In genomic region chr15:88662111-88662850, GRCm38 (mm10) we compare ENCODE assay signal across 8 mouse cellular contexts.
DNase-seq lines count a peak whose midpoint lies in the region; ATAC-seq and TF ChIP-seq lines count a peak whose summit lies in the region.

No protein-coding gene starts in this region.

- H3K27ac ChIP-seq in MEL (ENCODE audit: control insufficient read depth, low read depth, low read length), result no peak overlapping the region
- no peak overlapping the region for H3K27ac ChIP-seq in kidney, adult 2 months (ENCODE audit: insufficient read depth, low read depth, low read length)
- no peak overlapping the region for H3K27ac ChIP-seq in liver, embryonic 15.5 days (replicated peaks)
- H3K27ac ChIP-seq in olfactory bulb, adult 2 months (ENCODE audit: insufficient read depth, low read depth, low read length), result no peak overlapping the region

- no peak for TF ChIP-seq POLR2A in MEL (IDR thresholded peaks at IDR 0.05; ENCODE audit: control insufficient read depth in 1 of 2, insufficient read depth in 1 of 2, low read depth in 1 of 2, low read length in 2 of 2, poor library complexity in 1 of 2)
- TF ChIP-seq POLR2A in kidney, adult 2 months (IDR thresholded peaks at IDR 0.05; ENCODE audit: low read depth, low read length), result no peak
- TF ChIP-seq POLR2A in olfactory bulb, adult 2 months (IDR thresholded peaks at IDR 0.05; ENCODE audit: insufficient read depth, low read depth, low read length), result no peak

- H3K9ac ChIP-seq in MEL (ENCODE audit: control insufficient read depth, low read depth, low read length, poor library complexity, severe bottlenecking), result no peak overlapping the region
- no peak overlapping the region for H3K9ac ChIP-seq in liver, embryonic 15.5 days

- TF ChIP-seq EP300 in MEL (IDR thresholded peaks at IDR 0.05; ENCODE audit: low read depth in 1 of 2, low read length in 2 of 2), result no peak

- H3K27me3 ChIP-seq in MEL (ENCODE audit: control insufficient read depth in 1 of 2, insufficient read depth in 2 of 2, low read length in 2 of 2), result no peaks in the 10 kb centered on the region; a peak in 1 of 4 replicates
- H3K27me3 ChIP-seq in kidney, adult 2 months (replicated peaks; ENCODE audit: control insufficient read depth, insufficient read depth, low read length), result no peaks in the 10 kb centered on the region
- H3K27me3 ChIP-seq in liver, embryonic 15.5 days, result peaks cover 11% of the 10 kb centered on the region

- no peaks in the 10 kb centered on the region for H3K36me3 ChIP-seq in MEL (ENCODE audit: control insufficient read depth in 1 of 2, insufficient read depth in 2 of 2, low read length in 2 of 2)
- no peaks in the 10 kb centered on the region for H3K36me3 ChIP-seq in kidney, adult 2 months (ENCODE audit: control insufficient read depth, insufficient read depth, low read length)
- H3K36me3 ChIP-seq in liver, embryonic 15.5 days (replicated peaks), result no peaks in the 10 kb centered on the region

- no peak overlapping the region for H3K4me3 ChIP-seq in MEL (ENCODE audit: control insufficient read depth in 1 of 2, insufficient read depth in 1 of 2, low read depth in 2 of 2, low read length in 2 of 2)
- no peak overlapping the region for H3K4me3 ChIP-seq in kidney, adult 2 months (ENCODE audit: insufficient read depth, low read depth, low read length)
- H3K4me3 ChIP-seq in liver, embryonic 15.5 days (replicated peaks), result no peak overlapping the region
- H3K4me3 ChIP-seq in olfactory bulb, adult 2 months (ENCODE audit: insufficient read depth, low read depth, low read length), result 0 out of 2 replicates have a peak overlapping the region, but pooled peaks have one; percentile 1

- TF ChIP-seq CTCF in MEL (IDR thresholded peaks at IDR 0.05 in 2 of 3, conservative IDR thresholded peaks at IDR 0.05 in 1 of 3; ENCODE audit: control insufficient read depth in 1 of 3, insufficient read depth in 1 of 3, low read depth in 2 of 3, low read length in 3 of 3, poor library complexity in 1 of 3, severe bottlenecking in 1 of 3), result peak; percentile 69 to 92 (median 85)
- TF ChIP-seq CTCF in kidney, adult 2 months (conservative IDR thresholded peaks at IDR 0.05; ENCODE audit: insufficient read depth, insufficient read length, low read depth, low read length), result peak; percentile 75
- peak; percentile 71; the same call in 1 of the 2 replicates for TF ChIP-seq CTCF in olfactory bulb, adult 2 months (IDR thresholded peaks at IDR 0.05; ENCODE audit: insufficient read depth, low read depth, low read length)

- DNase-seq in 416B (ENCODE audit: low read depth) (peak; percentile 36), MEL (ENCODE audit: low read depth, low spot score) (peak; percentile 60)
- DNase-seq in cerebellum, postnatal 4 days (ENCODE audit: low spot score in 2 of 2), result peak; percentile 51 to 75
- peak; percentile 25 to 81 for DNase-seq in heart, adult 18-20 months
- peak; percentile 57 for DNase-seq in kidney, adult 2 months

- H3K9me3 ChIP-seq in MEL (replicated peaks; ENCODE audit: insufficient read depth, low read length), result no peaks in the 10 kb centered on the region
- no peaks in the 10 kb centered on the region for H3K9me3 ChIP-seq in liver, embryonic 15.5 days (replicated peaks)

- no peaks in the 10 kb centered on the region for H3K4me1 ChIP-seq in MEL (ENCODE audit: control insufficient read depth in 1 of 2, insufficient read depth in 2 of 2, low read length in 2 of 2)
- no peaks in the 10 kb centered on the region for H3K4me1 ChIP-seq in kidney, adult 2 months (ENCODE audit: control insufficient read depth, insufficient read depth, low read length)
- no peaks in the 10 kb centered on the region for H3K4me1 ChIP-seq in liver, embryonic 15.5 days (replicated peaks)
- H3K4me1 ChIP-seq in olfactory bulb, adult 2 months (ENCODE audit: control insufficient read depth, insufficient read depth, low read length), result peaks cover 7% of the 10 kb centered on the region; the same call in 1 of the 2 replicates

- 13% methylated on average over 22 of the region's 22 CpGs for WGBS in kidney, adult 2 months
- WGBS in liver, embryonic 15.5 days (ENCODE audit: insufficient replicate concordance), result 6% methylated on average over 22 of the region's 22 CpGs
- 9% methylated on average over 22 of the region's 22 CpGs for WGBS in olfactory bulb, adult 2 months

- no peaks in the 10 kb centered on the region for H3K79me2 ChIP-seq in MEL (ENCODE audit: control insufficient read depth, insufficient read depth, low read length, poor library complexity)

- peak overlapping the region; percentile 13; the same call in 1 of the 2 replicates for H3K4me2 ChIP-seq in liver, embryonic 15.5 days

- ATAC-seq in liver, embryonic 15.5 days (ENCODE audit: insufficient read depth), result no peak
- ATAC-seq in activated CD4-positive, CD25-positive, alpha-beta regulatory T cell, adult 4 months, result no peak

- peak; percentile 86 for TF ChIP-seq RAD21 in MEL (IDR thresholded peaks at IDR 0.05; ENCODE audit: low read depth, low read length)

TF ChIP-seq in MEL, 35 proteins besides CTCF, POLR2A, EP300 and RAD21:
- TF ChIP-seq POLR2AphosphoS2 (IDR thresholded peaks at IDR 0.05; ENCODE audit: low read length), result no peak
- no peak for TF ChIP-seq ETS1 (IDR thresholded peaks at IDR 0.05; ENCODE audit: low read depth, low read length)
- no peak for TF ChIP-seq TCF12 (IDR thresholded peaks at IDR 0.05; ENCODE audit: low read depth, low read length)
- TF ChIP-seq CHD2 (IDR thresholded peaks at IDR 0.05; ENCODE audit: low read length), result no peak
- TF ChIP-seq SMC3 (IDR thresholded peaks at IDR 0.05; ENCODE audit: low read depth, low read length), result peak; percentile 86
- no peak for TF ChIP-seq TAL1 (IDR thresholded peaks at IDR 0.05; ENCODE audit: low read length)
- TF ChIP-seq ZC3H11A (IDR thresholded peaks at IDR 0.05; ENCODE audit: low read depth, low read length), result peak; percentile 69
- TF ChIP-seq ZMIZ1 (IDR thresholded peaks at IDR 0.05; ENCODE audit: low read depth, low read length), result no peak
- TF ChIP-seq MAZ (IDR thresholded peaks at IDR 0.05; ENCODE audit: low read depth, low read length), result 0 out of 2 replicates have a peak, but pooled peaks have one; percentile 44
- TF ChIP-seq USF2 (IDR thresholded peaks at IDR 0.05; ENCODE audit: borderline replicate concordance in 1 of 2, insufficient read depth in 1 of 2, low read depth in 1 of 2, low read length in 2 of 2), result no peak
- TF ChIP-seq ELF1 (IDR thresholded peaks at IDR 0.05; ENCODE audit: low read depth, low read length), result peak; percentile 48; the same call in 1 of the 2 replicates
